Mouse (Mus musculus): Measurements from ENCODE around the gene Cacnb1. TPM values are rescaled to one million over a fixed set of nuclear protein-coding genes. Genes with fewer than 3 reads are reported as not detected.
A peak's percentile ranks its signal among the peaks of the same experiment; 100 is the strongest.

The Cacnb1 gene
- total RNA-seq, 4 experiments from 2014 or later: 127 to 142 (median 137) TPM

DNA sequence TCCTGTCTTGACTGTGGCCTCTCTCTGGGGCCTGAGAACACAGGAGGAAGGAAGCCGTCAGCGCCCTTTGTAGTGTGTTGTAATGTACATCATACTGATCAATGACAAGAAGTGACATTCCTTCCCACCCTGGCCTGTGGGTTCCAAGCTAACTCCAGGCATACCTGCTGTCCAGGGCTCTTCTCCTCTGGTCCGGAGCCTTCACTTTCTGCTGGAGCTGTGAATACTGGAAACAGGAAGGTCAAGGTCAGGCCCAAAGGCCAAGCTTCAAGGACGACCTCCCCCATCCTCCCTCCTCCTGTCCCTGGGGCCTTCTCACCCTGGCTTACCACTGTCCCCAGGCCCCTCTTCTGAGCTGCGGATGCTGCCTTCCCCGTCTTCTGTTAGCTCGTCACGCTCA is 18.1 kb upstream of the Cacnb1 start:
- DNase-seq (ENCODE audit: low spot score in 2 of 2): no peak

DNA sequence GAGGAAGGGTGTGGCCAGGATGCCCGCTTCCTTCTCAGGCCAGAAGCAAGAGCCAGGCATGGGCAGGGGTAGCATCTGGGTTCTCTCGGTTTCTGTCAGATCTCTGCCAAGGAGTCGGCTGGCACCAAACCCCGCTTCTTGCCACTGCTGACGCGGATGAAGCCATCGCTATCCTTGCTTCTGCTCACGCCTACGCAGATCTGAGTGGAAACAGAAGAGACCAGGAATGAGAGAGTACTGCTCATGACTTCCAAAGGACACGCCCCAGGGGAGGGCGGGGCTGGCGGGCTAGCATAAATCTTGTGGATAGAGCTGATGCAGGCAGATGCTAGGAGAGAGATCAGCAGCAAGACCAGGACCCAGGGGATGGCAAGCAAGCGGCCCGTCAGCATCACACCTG is 15.0 kb upstream of the Cacnb1 start:
- DNase-seq (ENCODE audit: low spot score in 2 of 2): peak in 1 of 2 experiments; percentile 87

DNA sequence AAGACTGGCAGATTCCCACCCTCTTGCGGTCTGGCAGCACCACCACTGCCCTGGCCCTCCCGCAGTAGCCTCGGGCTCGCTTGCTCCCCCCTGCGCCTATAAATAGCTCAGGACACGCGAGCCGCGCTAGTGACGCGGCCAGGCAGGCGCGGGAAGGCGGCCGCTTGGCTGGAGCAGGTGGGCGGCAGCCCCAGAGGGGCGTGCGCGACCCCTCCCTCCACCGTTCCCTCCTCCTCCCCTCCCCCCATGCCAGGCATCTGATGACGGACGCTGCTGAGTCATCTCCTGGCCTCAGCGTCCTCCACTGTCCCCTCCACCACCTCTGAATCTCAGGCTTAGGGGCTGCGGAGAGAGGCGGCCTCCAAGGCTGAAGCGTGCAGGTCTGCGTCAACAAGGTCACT is 13.1 kb upstream of the Cacnb1 start:
- no peak for DNase-seq (ENCODE audit: low spot score in 2 of 2)

DNA sequence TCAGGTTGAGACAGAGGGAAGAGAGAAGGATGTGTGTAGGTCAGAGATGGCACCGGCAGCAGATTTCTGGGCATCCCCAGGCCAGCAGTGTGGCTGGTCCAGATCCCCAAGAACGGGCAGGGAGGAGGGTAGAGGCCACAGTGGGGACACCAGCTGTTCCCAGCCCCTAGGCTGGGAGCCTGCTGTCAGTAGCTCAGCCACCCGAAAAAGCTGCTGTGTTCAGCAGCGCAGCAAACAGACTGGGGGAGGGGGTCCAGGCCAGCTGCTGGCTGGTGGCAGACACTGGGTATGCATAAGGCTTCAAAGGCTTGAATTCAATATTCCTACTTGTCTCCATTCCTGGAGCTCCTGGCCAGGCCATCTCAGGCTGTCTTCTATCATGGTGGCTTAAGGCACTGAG is 12.0 kb upstream of the Cacnb1 start:
- no peak for DNase-seq (ENCODE audit: low spot score in 2 of 2)

DNA sequence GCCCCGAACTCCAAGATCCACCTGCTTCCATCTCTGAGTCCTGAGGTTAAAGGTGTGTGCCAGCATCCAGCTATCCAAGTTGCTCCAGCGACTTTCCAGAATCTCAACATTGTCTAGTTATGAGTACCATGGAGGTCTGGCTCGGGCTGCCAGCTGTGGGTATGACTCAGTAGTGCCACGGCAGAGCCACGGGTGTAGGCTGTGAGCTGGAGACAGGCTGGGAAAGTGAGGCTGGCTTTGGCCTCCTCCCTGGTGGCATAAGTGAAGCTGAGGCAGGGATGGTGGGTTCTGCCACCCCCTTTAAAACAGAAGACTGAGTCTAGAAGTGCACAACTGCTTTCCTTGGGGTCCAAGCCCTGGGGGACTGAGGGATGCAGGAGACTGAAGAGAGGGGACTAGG is 11.2 kb upstream of the Cacnb1 start:
- DNase-seq (ENCODE audit: low spot score in 2 of 2): no peak

DNA sequence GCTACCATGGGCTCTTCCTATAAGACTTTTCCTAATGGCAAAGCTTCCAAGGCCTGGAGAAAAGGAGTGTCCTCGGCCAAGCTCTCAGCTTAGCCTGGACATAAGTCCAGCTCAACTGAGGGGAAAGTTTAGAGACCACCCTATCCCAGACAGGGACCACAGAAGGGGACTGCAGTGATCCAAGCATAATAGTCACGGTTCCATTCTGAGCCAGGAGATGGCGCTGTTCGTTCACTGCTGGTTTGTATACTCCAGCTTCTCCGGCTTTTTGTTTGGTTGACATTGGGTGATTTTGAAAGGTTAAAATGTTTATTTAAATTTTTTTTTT is 8.6 kb upstream of the Cacnb1 start:
- peak in 1 of 2 experiments; percentile 76 for DNase-seq (ENCODE audit: low spot score in 2 of 2)

DNA sequence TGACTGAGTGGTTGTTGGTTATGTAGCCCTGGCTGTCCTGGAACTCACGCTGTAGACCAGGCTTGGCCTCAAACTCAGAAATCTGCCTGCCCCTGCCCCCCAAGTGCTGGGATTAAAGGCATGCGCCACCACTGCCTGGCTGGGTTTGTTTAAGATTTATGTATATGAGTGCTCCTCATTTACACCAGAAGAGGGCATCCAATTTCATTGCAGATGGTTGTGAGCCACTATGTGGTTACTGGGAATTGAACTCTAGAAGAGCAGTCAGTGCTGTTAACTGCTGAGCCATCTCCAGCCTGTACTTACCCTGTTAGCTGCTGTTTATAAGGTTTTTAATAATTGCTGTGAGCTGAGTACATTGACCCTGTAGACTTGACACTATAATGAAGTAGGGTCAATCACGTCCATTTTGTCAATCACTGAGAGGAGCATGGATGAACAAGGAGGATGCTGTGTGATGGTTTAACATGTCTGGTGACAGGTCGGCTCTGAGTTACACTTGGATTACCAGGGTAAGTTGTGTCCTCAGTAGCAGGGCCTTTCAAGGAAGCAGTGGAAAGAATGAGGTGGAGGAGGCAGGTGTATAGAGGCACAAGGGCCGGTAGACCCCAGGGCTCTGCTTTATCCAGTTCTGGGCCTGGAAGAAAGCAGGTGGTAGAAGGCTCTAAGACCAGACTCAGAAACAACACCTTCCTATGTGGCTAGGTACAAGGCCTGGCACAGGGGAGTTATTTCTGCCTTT is 8.0 kb upstream of the Cacnb1 start:
- no peak for DNase-seq (ENCODE audit: low spot score in 2 of 2)

DNA sequence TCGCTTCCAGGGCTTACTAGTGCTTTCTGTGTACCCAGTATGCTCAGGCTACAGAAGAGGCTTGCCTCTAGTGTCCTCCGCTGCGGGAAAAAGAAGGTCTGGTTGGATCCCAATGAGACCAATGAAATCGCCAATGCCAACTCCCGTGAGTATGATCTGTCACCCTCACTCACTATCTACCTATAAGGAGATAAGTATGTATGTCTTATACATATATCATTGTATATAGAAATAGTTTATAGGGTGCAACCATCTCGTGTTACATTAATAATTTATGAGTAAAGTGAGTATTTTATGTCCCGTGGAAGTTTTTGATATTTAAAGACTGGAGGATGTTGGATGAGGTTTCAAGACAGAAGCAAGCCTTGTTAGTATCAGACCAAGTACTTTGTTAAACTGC is 5.0 kb upstream of the Cacnb1 start:
- DNase-seq (ENCODE audit: low spot score in 2 of 2): no peak

DNA sequence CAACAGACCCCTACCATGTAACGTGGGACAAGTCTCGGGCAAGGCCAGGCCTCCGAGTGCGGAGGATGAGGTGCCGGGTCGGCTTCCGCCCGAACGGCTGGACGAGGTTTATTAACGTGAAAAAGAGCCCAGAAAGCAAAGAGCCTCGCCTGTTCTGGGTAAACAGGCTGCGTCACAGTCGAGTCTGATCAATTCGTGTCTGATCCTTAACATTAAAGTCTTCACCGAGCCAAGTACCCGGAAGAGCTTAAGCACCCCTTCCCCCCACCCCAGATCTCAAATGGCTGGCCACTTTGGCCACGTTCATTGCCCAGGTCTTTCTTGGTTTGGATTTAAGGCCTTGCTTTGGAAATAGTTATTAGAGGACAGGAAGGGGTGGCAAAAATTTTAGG is 4.5 kb upstream of the Cacnb1 start:
- DNase-seq (ENCODE audit: low spot score in 2 of 2): no peak

DNA sequence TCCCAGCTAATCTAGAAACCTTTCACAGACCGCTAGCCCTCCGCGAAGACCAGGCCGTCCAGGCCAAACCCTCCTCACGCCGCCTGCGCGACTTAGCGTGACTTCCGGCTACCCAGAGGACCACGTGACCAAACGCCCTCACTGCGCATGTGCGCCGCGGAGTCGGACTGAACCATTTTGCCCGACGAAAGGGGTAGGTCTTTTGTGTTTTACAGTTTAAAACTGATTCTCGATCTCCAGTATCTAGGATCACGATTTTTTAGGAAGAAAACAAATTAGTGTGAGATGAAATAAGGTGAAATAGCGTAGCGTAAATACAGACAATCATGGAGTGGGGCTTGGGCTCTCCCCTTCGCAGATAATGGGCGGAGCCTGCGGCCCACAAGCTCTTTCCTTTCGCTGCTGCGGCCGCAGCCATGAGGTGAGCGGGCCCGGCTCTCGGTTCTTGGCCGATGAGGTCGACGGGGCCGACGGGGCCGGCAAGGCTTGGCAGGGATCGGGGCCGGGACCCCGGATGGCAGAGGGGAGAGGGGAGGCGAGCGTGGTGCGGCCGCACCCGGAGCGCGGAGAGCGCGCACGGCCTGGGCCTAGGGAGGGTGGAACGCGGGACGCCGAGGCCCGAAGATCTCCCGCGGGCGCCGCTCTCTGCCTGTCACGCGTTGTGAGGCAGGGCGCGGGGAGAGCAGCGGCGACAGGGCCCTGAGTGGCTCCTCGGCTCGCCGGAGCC is 3.9 kb upstream of the Cacnb1 start, which contains the start of gene Rpl19:
Gene Rpl19, plus strand, starts transcription at position 141 of the 727 bp plus-strand sequence.
- DNase-seq (ENCODE audit: low spot score in 2 of 2): peak; percentile 86 to 94

DNA sequence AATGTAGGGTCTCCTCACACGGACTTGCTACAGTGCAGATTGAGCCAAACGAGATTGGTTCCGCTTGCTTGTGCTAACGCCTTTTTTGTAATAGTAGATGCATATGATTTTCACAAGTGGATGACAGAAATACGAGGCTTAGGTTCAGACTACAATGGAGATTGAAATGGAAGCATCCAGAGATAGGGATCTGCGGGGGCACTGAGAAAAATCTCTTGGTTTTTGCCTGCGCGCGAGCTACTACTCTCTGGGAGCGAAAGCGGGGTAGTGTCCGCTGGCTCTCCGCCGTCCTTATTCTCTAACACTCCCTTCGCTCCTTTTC is 3.4 kb upstream of the Cacnb1 start:
- DNase-seq (ENCODE audit: low spot score in 2 of 2): no peak

DNA sequence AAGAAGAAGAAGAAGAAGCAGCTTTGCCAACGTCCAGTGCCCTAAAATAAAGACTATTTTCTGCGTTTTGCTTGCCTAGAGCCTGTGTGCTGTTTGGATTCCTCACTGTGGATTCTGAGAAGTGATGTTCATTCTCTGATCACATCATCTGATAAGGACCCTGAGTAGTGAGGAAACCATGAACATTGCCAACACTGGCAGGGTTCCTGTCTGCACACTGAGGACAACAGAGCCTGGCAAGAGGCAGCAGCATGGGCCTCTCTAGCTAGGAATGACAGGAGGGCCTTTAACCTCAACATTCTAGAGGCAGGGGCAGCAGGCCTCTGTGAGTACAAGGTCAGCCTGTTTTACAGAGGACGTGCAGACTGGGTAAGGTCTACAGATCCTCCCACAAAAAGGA is 1.7 kb upstream of the Cacnb1 start:
- no peak for DNase-seq (ENCODE audit: low spot score in 2 of 2)

DNA sequence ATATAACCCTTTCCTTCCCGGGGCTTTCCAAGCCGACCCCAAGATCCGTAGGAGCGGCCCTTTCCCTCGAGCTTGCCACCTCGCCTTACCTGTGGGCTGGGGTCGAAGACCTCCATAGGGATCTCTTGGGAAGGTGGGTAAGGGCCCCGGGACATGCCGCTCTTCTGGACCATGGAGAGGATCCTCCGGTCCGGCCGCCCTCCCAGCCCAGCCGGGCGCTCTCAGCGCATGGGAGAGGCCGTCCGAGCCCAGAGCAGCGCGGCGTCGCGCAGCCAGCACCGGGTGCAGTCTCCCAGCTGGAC is 630 bp downstream of the Cacnb1 start:
- DNase-seq (ENCODE audit: low spot score in 2 of 2): no peak

DNA sequence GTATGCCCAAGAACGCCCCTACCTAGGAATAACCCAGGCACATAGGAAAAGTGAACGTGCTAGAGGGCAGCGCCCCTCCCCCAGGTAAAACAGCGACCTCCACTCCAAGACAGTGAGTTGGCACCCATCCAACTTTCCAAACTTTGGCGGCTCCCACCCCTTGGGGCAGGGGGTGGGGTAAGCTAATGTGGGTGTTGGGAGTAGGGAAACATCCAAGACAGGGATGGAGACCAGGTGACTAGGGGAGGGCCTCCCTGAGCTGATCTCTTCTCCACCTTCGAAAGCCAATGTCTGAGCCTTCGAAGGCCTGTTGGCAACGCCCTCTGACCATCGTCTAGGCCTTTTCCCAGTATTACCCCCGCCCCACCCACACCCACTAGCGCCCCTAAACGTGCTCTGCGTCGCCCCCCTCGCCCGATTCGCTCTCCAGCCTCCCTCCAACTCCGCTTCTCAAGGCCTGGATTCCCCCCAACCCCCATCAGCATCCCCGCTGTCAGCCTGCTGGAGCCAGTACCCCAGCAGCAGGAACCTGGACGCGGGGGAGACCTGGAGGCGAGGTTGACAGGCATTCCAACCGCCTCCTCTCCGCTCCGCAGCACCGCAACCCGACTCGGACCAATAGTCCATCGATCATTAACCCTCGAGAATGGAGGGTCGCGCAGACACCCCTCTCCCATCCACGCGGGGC is 1.1 kb downstream of the Cacnb1 start:
- no peak for DNase-seq (ENCODE audit: low spot score in 2 of 2)

DNA sequence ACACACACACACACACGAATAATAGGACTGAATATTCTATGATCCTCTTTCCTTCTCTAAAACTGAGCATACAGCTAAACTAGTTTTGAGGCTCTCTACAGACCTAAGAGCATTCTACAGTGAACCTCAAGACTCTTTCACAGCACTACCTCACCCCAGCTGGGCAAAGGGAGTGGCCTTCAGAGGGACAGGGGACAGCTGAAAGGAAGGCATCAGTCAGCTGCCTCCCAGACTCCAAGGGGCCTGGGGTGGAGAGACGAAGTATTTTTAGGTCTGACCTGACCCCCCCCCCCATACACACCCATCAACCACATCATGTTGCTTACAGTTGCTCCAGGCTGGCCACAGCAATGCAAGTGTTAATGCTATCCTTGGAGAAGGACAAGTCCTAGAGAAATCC is 1.7 kb downstream of the Cacnb1 start:
- DNase-seq (ENCODE audit: low spot score in 2 of 2): no peak

DNA sequence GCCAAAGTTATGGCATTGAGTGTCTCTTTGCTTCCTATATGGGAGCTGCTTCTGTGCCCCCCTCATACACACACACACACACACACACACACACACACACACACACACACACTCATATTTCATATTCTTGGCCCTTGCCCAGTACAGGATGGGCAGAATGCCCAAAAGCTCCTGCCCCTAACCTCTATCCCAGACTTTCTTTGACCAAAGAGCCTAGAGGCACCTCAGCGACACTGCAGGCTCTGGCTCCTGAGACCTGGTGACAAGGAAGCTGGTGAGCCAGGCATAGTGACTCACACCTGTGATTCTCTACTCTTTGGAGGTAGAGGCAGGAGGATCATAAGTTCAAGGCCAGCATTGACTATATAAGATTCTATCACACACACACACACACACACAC is 2.1 kb downstream of the Cacnb1 start:
- no peak for DNase-seq (ENCODE audit: low spot score in 2 of 2)

DNA sequence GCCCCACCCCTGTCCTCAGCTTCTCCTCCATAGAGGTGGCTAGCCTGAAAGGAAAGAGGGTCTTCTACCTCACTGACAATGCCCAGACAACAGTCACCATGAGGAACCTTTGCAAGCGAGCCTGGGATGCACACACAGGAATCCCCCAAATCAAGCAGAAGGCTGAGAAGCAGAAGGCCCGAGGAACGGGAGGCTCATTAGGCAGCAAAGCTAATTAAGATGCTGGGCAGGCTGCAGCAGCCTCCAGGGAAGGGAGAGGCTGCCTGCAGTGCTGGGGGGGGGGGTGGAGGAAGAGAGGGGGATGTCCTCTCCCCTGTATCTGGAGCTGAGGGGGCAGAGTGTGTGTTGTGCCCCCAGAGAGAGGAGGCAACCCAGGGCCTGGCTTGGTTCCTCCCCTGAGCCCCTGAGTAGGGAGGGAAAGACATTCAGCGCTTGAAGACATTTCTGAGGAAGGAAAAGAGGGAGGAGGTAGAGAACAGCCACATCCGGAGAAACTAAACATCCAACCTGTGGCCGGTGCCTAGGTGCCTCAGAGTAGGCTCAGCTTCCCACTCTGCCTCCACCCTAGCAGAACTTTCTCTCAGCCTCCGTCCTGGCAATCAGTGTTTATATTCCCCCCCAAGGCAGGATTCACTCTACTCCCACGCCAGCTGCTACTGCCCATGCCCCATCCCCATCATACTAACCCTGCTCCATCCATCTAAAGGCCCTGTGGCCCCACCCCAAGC is 2.8 kb downstream of the Cacnb1 start:
- no peak for DNase-seq (ENCODE audit: low spot score in 2 of 2)

DNA sequence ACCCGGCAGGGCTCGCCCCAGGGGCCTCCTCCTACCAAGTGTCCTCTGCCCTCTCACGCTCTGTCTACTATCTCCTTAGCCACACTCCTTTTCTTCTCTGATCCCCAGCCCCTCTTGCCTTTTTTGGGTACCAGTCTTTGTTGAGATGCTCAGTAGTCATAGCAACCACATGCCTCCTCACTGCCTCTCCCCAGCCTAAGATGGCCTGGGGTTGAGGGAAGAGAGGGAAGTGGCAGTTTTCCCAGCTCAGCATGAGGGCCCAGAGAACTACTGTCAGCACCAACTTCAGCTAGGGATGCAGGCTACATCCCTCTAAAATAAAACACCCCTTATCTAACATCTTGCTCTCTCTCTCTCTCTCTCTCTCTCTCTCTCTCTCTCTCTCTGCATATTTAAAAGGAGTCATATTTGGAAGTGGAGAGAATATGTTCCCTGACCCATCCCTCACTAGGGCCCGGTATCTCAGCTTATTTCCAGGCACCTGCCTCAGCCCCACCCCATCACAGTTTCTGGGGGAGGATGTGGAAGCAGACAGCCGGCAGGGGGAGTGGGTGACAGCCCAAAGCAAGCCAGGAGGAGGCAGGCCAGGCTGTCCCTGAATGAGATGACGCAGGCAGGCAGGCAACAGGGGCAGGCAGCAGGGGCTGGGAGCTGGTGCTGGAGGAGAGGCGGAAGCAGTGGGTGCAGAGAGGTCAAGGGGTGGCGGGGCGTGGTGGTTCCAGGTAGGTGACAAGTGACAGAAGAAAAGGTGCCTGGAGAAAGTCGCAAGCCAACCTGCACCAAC is 3.8 kb downstream of the Cacnb1 start:
- peak in 1 of 2 experiments; percentile 90 for DNase-seq (ENCODE audit: low spot score in 2 of 2)

DNA sequence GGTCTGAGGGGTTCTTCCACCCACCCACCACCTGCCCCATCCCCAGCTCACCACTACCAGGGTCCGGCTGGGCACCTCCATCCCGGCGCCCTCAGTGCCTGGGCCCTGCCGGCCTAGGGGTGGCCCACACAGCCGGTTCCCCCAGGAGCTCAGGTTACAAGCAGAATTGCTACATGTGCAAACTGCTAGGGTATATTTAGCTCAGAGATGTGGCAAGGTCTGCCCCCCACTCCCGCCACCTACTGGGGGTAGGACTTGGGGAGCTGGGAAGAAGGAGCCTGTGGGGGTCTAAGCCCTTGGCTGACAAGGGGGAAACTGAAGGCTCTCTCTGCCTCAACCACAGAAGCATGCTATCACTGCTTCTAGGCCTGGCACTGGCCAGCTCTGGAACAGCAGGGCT is 4.6 kb downstream of the Cacnb1 start:
- DNase-seq (ENCODE audit: low spot score in 2 of 2): no peak

DNA sequence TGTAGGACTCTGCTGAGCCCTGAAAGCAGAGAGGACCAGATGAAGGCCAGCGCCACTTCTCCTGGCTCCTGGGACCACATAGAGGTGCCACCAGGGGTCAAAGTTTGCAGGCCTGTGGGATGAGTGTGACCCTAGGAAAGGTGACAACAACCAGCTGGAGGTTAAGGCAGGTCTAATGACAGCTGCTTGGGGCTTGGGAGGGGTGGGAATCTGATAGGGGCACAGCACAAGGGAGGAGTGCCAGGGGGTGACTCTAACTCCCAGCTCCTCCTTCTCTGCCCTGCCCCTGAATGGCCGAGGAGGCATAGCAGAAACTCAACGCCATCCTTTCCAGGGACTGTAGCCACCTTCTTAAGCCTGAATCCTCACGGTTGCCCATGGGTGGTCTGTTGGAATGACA is 6.0 kb downstream of the Cacnb1 start:
- no peak for DNase-seq (ENCODE audit: low spot score in 2 of 2)

DNA sequence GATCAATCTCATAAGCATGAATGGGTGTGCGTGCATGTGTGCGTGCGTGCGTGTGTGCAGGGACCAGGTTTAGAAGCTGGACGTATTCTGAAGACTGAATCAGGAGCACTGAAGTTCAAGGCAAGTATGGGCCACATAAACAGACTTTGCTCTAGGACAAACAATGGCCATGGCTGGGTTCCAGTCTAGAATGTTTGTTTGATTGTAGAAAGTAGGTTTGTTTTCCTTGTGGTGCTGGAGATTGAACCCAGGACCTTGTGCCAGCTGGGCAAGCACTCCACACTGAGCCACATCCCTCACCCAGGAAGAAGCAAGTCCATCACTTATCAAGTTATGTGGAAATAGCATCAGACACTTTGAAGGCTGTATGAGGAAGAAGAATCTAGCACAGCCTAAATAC is 6.7 kb downstream of the Cacnb1 start:
- DNase-seq (ENCODE audit: low spot score in 2 of 2): no peak

DNA sequence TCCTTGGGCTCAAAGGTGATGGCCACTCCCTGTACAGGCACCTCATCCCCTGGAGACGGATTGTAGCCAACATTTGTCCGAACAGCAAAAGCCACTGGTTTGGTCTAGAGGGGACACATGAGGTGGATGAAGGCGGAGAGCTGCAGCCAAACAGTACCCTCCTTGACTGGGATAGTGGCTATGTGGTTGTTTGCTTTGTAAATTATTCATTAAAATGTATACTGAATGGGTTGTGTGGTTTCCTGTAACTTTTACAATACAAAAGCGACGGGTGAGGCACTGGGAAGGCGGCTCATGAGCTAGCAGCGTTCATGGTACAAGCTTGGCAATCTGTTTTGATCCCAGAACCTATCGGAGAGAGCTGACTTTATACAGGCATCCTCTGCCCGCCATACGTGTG is 10.0 kb downstream of the Cacnb1 start:
- DNase-seq (ENCODE audit: low spot score in 2 of 2): no peak

Data from left cerebral cortex, adult 8-10 months (tissue).